22 mouse cellular contexts compared by ENCODE assay signal in genomic region chr11:108880546-108880945, GRCm38 (mm10). TPM values are rescaled to one million over a fixed set of nuclear protein-coding genes. Genes with fewer than 3 reads are reported as not detected.
DNase-seq lines count a peak whose midpoint lies in the region; ATAC-seq lines count a peak whose summit lies in the region.
"Had no signal": no experiment of that assay in that cellular context is flagged by ENCODE, and none has a peak within 500 bp of the region (broad histone marks: within the 10 kb centered on the region; RNA-seq: fewer than 3 reads in every experiment).

No protein-coding gene starts in this region.

- no peaks in the 10 kb centered on the region for H3K36me3 ChIP-seq in heart, embryonic 11.5 days (ENCODE audit: control insufficient read depth, insufficient read depth, low read length)
- no peaks in the 10 kb centered on the region for H3K36me3 ChIP-seq in limb, embryonic 12.5 days
- no peaks in the 10 kb centered on the region for H3K36me3 ChIP-seq in midbrain, embryonic 13.5 days
- H3K36me3 ChIP-seq: embryonic facial prominence, embryonic 13.5 days; forebrain, embryonic 12.5 days; heart, embryonic 15.5 days; hindbrain, embryonic 10.5 days; intestine, embryonic 15.5 days had no signal

- no peak overlapping the region for H3K9ac ChIP-seq in heart, embryonic 11.5 days (ENCODE audit: low read depth, low read length)
- no peak overlapping the region for H3K9ac ChIP-seq in limb, embryonic 12.5 days (replicated peaks)
- no peak overlapping the region for H3K9ac ChIP-seq in midbrain, embryonic 13.5 days (replicated peaks)
- H3K9ac ChIP-seq: embryonic facial prominence, embryonic 13.5 days; forebrain, embryonic 12.5 days; forebrain, postnatal 0 days; heart, embryonic 15.5 days; hindbrain, embryonic 14.5 days; intestine, embryonic 15.5 days had no signal

- H3K4me2 ChIP-seq in heart, embryonic 11.5 days: no peak overlapping the region
- H3K4me2 ChIP-seq in limb, embryonic 12.5 days: no peak overlapping the region
- H3K4me2 ChIP-seq in midbrain, embryonic 13.5 days (replicated peaks): no peak overlapping the region
- H3K4me2 ChIP-seq: embryonic facial prominence, embryonic 13.5 days; forebrain, embryonic 12.5 days; heart, embryonic 15.5 days; hindbrain, embryonic 14.5 days; intestine, embryonic 15.5 days had no signal

- peak; percentile 49 to 71 for DNase-seq in heart, adult 18-20 months
- DNase-seq in lung, postnatal 36 days: peak; percentile 29
- DNase-seq in lung, postnatal 14 days: no peak
- peak; percentile 23 to 35 for DNase-seq in heart, postnatal 14 days
- no peak for DNase-seq in layer of hippocampus, adult 9-10 months (ENCODE audit: low spot score)
- DNase-seq: adrenal gland, postnatal 10 days; cerebellum, adult 11 months; cerebellum, adult 8-10 months; cerebellum, postnatal 14 days; forebrain, postnatal 0 days; gastrocnemius, postnatal 14 days; kidney, adult 18-20 months had no signal

- intact Hi-C loops in heart, postnatal 14 days (cut with DNase I): no loop called here

- H3K4me1 ChIP-seq in heart, embryonic 11.5 days (ENCODE audit: control insufficient read depth, insufficient read depth, low read length): no peaks in the 10 kb centered on the region
- peaks cover 20% of the 10 kb centered on the region for H3K4me1 ChIP-seq in limb, embryonic 12.5 days (replicated peaks)
- H3K4me1 ChIP-seq in midbrain, embryonic 13.5 days (replicated peaks): peaks cover 4% of the 10 kb centered on the region; the same call in 1 of the 2 replicates
- H3K4me1 ChIP-seq: heart, embryonic 15.5 days had no signal

- H3K27ac ChIP-seq in heart, embryonic 11.5 days (ENCODE audit: low read depth, low read length): no peak overlapping the region
- H3K27ac ChIP-seq in limb, embryonic 12.5 days: peak overlapping the region; percentile 75; the same call in 1 of the 2 replicates
- H3K27ac ChIP-seq in midbrain, embryonic 13.5 days: no peak overlapping the region
- H3K27ac ChIP-seq: forebrain, embryonic 12.5 days; heart, embryonic 15.5 days; hindbrain, embryonic 10.5 days; hindbrain, embryonic 14.5 days; intestine, embryonic 15.5 days had no signal

- WGBS in heart, embryonic 11.5 days (ENCODE audit: insufficient replicate concordance): 54% methylated on average over 4 of the region's 4 CpGs
- WGBS in limb, embryonic 12.5 days: 78% methylated on average over 4 of the region's 4 CpGs
- 82% methylated on average over 4 of the region's 4 CpGs for WGBS in midbrain, embryonic 13.5 days

- H3K4me3 ChIP-seq in heart, embryonic 11.5 days (ENCODE audit: low read depth, low read length): no peak overlapping the region
- no peak overlapping the region for H3K4me3 ChIP-seq in limb, embryonic 12.5 days (replicated peaks)
- H3K4me3 ChIP-seq in midbrain, embryonic 13.5 days (replicated peaks): no peak overlapping the region
- H3K4me3 ChIP-seq: embryonic facial prominence, embryonic 13.5 days; forebrain, embryonic 12.5 days; heart, embryonic 15.5 days; hindbrain, embryonic 10.5 days; intestine, embryonic 15.5 days had no signal

- no peaks in the 10 kb centered on the region for H3K27me3 ChIP-seq in heart, embryonic 11.5 days (ENCODE audit: control insufficient read depth, insufficient read depth, low read length)
- no peaks in the 10 kb centered on the region for H3K27me3 ChIP-seq in limb, embryonic 12.5 days
- H3K27me3 ChIP-seq in midbrain, embryonic 13.5 days: no peaks in the 10 kb centered on the region
- H3K27me3 ChIP-seq: embryonic facial prominence, embryonic 13.5 days; forebrain, embryonic 12.5 days; heart, embryonic 15.5 days; intestine, embryonic 15.5 days had no signal

- no peak for ATAC-seq in heart, embryonic 11.5 days (replicated peaks; ENCODE audit: insufficient number of reproducible peaks, low FRiP score, low TSS enrichment)
- no peak for ATAC-seq in limb, embryonic 12.5 days (ENCODE audit: insufficient number of reproducible peaks, insufficient read depth, low FRiP score, low TSS enrichment, low read depth)
- no peak for ATAC-seq in midbrain, embryonic 13.5 days
- ATAC-seq: forebrain, postnatal 0 days; intestine, embryonic 15.5 days had no signal

- H3K9me3 ChIP-seq in heart, embryonic 11.5 days (replicated peaks; ENCODE audit: control insufficient read depth, low read length): no peaks in the 10 kb centered on the region
- no peaks in the 10 kb centered on the region for H3K9me3 ChIP-seq in limb, embryonic 12.5 days
- no peaks in the 10 kb centered on the region for H3K9me3 ChIP-seq in midbrain, embryonic 13.5 days
- H3K9me3 ChIP-seq: embryonic facial prominence, embryonic 13.5 days; forebrain, embryonic 12.5 days; heart, embryonic 15.5 days; hindbrain, embryonic 10.5 days; intestine, embryonic 15.5 days had no signal

RNA-seq across cellular contexts. Expression of gene Axin2, which starts 39.6 kb away (rescaled TPM):
- 1 to 10 TPM; 3.5 to 4.7 TPM for total RNA-seq in heart, adult 18-20 months (2021)
- 2.9 and 3.0 TPM in 2 replicates for polyA plus RNA-seq in heart, embryonic 11.5 days (2014; fragmentation: Nextera tagmentation; extraction: Ambion mirVana)
- total RNA-seq in heart, postnatal 14 days (2021): 1 to 10 TPM; 5.3 to 5.7 TPM
- 19.6 and 20.2 TPM in 2 replicates for polyA plus RNA-seq in limb, embryonic 12.5 days (2016; fragmentation: Nextera tagmentation; extraction: Ambion mirVana)
- 15.4 and 17.2 TPM in 2 replicates for polyA plus RNA-seq in midbrain, embryonic 13.5 days (2015; fragmentation: Nextera tagmentation; extraction: Ambion mirVana)
- total RNA-seq: MEL had no signal

Comparison
In these comparisons a context has a peak if more than half of its experiments do, and no peak if none do; other contexts are left out.
1. DNase-seq: peak in heart, adult 18-20 months (2 of 2), lung, postnatal 36 days (single experiment) and heart, postnatal 14 days (2 of 2); none in lung, postnatal 14 days (single experiment) and layer of hippocampus, adult 9-10 months (single experiment).